Mouse (Mus musculus): ENCODE data around the gene Reep3.

Gene Reep3

GRCm38 (mm10) chr10:67049621-67050020 lies 47.1 kb downstream of the Reep3 start:
- DNase-seq: no peak

GRCm38 (mm10) chr10:67048871-67049615 lies 47.7 kb downstream of the Reep3 start:
- no peak for DNase-seq

GRCm38 (mm10) chr10:67047712-67048645 lies 48.8 kb downstream of the Reep3 start:
- no peak for DNase-seq

- no peak for DNase-seq
Measured at GRCm38 (mm10) chr10:67045192-67045899, 51.4 kb downstream of the Reep3 start.

- DNase-seq: no peak
Measured at GRCm38 (mm10) chr10:67044346-67044745, 52.4 kb downstream of the Reep3 start.

GRCm38 (mm10) chr10:67043236-67043635 lies 53.5 kb downstream of the Reep3 start:
- no peak for DNase-seq

- DNase-seq: no peak
Measured at GRCm38 (mm10) chr10:67040410-67040809, 56.3 kb downstream of the Reep3 start.

- DNase-seq: no peak
Measured at GRCm38 (mm10) chr10:67039001-67039400, 57.7 kb downstream of the Reep3 start.

GRCm38 (mm10) chr10:67036542-67036941 lies 60.2 kb downstream of the Reep3 start:
- no peak for DNase-seq

GRCm38 (mm10) chr10:67036141-67036540 lies 60.6 kb downstream of the Reep3 start:
- DNase-seq: no peak

GRCm38 (mm10) chr10:67031186-67031585 lies 65.6 kb downstream of the Reep3 start:
- DNase-seq: no peak

GRCm38 (mm10) chr10:67029297-67029696 lies 67.4 kb downstream of the Reep3 start:
- no peak for DNase-seq

GRCm38 (mm10) chr10:67026375-67026774 lies 70.4 kb downstream of the Reep3 start:
- DNase-seq: no peak

GRCm38 (mm10) chr10:67025573-67026236 lies 71.0 kb downstream of the Reep3 start:
- DNase-seq: peak; percentile 80 to 85

- DNase-seq: no peak
Measured at GRCm38 (mm10) chr10:67024391-67024790, 72.4 kb downstream of the Reep3 start.

- no peak for DNase-seq
Measured at GRCm38 (mm10) chr10:67023092-67023491, 73.7 kb downstream of the Reep3 start.

- DNase-seq: no peak
Measured at GRCm38 (mm10) chr10:67021494-67021893, 75.3 kb downstream of the Reep3 start.

- no peak for DNase-seq
Measured at GRCm38 (mm10) chr10:67018875-67019274, 77.9 kb downstream of the Reep3 start.

GRCm38 (mm10) chr10:67017891-67018290 lies 78.9 kb downstream of the Reep3 start:
- DNase-seq: no peak

GRCm38 (mm10) chr10:67017315-67017714 lies 79.4 kb downstream of the Reep3 start:
- no peak for DNase-seq

GRCm38 (mm10) chr10:67016615-67017278 lies 80.0 kb downstream of the Reep3 start:
- no peak for DNase-seq

GRCm38 (mm10) chr10:67014746-67015145 lies 82.0 kb downstream of the Reep3 start:
- no peak for DNase-seq
